Mouse (Mus musculus) heart, adult 2 months (tissue): Measurements from ENCODE around the gene Fam83c. TPM values are rescaled to one million over a fixed set of nuclear protein-coding genes. Genes with fewer than 3 reads are reported as not detected.
A peak's percentile ranks its signal among the peaks of the same experiment; 100 is the strongest.

Experiments
- DNase-seq, 2 experiments: peaks; one replicate each; pipeline ENCODE4 v3.0.0; 2021
- H3K27ac ChIP-seq: fragments of 200-600 bp; 2 replicates; pipeline ENCODE4 v1.8.1; 2022
- H3K27me3 ChIP-seq: fragments of 200-500 bp; 2 replicates; pipeline ENCODE4 v1.6.1; 2012; ENCODE audit warnings: mild to moderate bottlenecking, low read length, inconsistent platforms, mixed read lengths; ENCODE audit not compliant: control insufficient read depth, insufficient read depth
- H3K36me3 ChIP-seq: fragments of 200-500 bp; 2 replicates; pipeline ENCODE4 v1.6.1; 2012; ENCODE audit warnings: low read length, inconsistent platforms; ENCODE audit not compliant: control insufficient read depth, insufficient read depth
- H3K4me1 ChIP-seq: fragments of 200-500 bp; 2 replicates; pipeline ENCODE4 v1.6.1; 2011; ENCODE audit warnings: low read length; ENCODE audit not compliant: control insufficient read depth, insufficient read depth
- H3K4me3 ChIP-seq: fragments of 200-600 bp; 2 replicates; pipeline ENCODE4 v1.8.1; 2022
- H3K79me2 ChIP-seq: fragments of 200-500 bp; replicated peaks from 2 replicates; pipeline ENCODE4 v1.6.1; 2012; ENCODE audit warnings: mild to moderate bottlenecking, inconsistent platforms, low read length, moderate library complexity, mixed read lengths; ENCODE audit not compliant: control insufficient read depth, insufficient read depth
- H3K9ac ChIP-seq: fragments of 200-500 bp; 2 replicates; pipeline ENCODE4 v1.6.1; 2012; ENCODE audit warnings: low read depth, mild to moderate bottlenecking, control low read depth, inconsistent platforms, low read length, mixed read lengths
- CTCF ChIP-seq: fragments of 200-600 bp; IDR thresholded peaks from 2 replicates; pipeline ENCODE4 v1.8.1; 2022; ENCODE audit warnings: antibody characterized with exemption, mild to moderate bottlenecking, moderate library complexity
- EP300 ChIP-seq: fragments of 200-500 bp; IDR thresholded peaks from 2 replicates; pipeline ENCODE4 v1.6.1; 2011; ENCODE audit warnings: low read depth, low read length, control low read depth; ENCODE audit not compliant: insufficient read depth
- POLR2A ChIP-seq: fragments of 200-500 bp; IDR thresholded peaks from 2 replicates; pipeline ENCODE4 v1.6.1; 2011; ENCODE audit warnings: mild to moderate bottlenecking, low read depth, low read length, control low read depth; ENCODE audit not compliant: insufficient read depth
- WGBS: fragments of 180-500 bp; shearing (Covaris S2); methylation state at CpG from one replicate; pipeline ENCODE4 v1.1.7; 2018; 5-methylcytosine and 5-hydroxymethylcytosine counted together
- intact Hi-C: fragments of 180-260 bp; cut with DNase I; formaldehyde crosslinking; loops from one replicate; pipeline ENCODE4 v1.15.1; 2025
- polyA plus RNA-seq: library from polyadenylated mRNA; depleted of rRNA; stranded (reverse); fragments of >200 nt; gene quantifications from 2 replicates; pipeline ENCODE4 v1.2.3, GENCODE M21; 2012
- total RNA-seq, 2 experiments: library from RNA; stranded (reverse); gene quantifications; 2 replicates each; pipeline ENCODE4 v1.2.3; 2021

Fam83c gene
- total and polyA plus RNA-seq, 3 experiments = not detected

- 59% methylated on average over 3 of the region's 3 CpGs for WGBS
These were observed 31.9 kb downstream of the Fam83c start for GRCm38 (mm10) chr2:155802761-155803160.

DNA sequence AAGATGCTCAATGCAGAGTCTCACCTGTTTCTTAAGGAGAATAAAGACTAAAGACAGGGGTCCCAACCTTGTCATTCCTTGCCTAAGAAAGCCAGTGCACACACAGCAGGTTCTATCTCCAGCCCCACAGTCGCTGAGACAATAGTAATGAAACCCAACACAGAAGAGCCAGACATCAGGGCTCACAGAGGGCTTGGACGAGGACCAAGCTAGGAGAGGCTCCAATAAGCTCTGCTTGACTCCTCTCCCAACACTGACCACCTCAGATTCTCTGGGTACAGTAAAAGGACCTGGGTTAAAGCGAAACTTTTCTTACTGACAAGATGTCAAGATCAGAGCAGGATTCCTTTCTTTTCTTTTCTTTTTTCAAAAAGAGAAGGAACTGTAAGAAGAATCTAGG lies 36.0 kb downstream of the Fam83c start:
- H3K36me3 ChIP-seq = no peaks in the 10 kb centered on the region
- no peak for DNase-seq
- no peak overlapping the region for H3K9ac ChIP-seq
- peaks cover 2% of the 10 kb centered on the region; the same call in 1 of the 2 replicates for H3K27me3 ChIP-seq
- H3K79me2 ChIP-seq = no peaks in the 10 kb centered on the region
- H3K4me3 ChIP-seq = no peak overlapping the region
- 49% methylated on average over 3 of the region's 3 CpGs for WGBS
- no peak overlapping the region for H3K27ac ChIP-seq
- intact Hi-C loops = no loop called here
- no peak for TF ChIP-seq CTCF
- no peaks in the 10 kb centered on the region for H3K4me1 ChIP-seq

More at GRCm38 (mm10) chr2:155802761-155803160, 31.9 kb downstream of the Fam83c start:
- intact Hi-C loops = no loop called here
- no peak overlapping the region for H3K27ac ChIP-seq
- H3K4me3 ChIP-seq = no peak overlapping the region
- no peaks in the 10 kb centered on the region for H3K27me3 ChIP-seq
- no peaks in the 10 kb centered on the region for H3K36me3 ChIP-seq
- no peaks in the 10 kb centered on the region for H3K79me2 ChIP-seq
- peaks cover 6% of the 10 kb centered on the region; the same call in 1 of the 2 replicates for H3K4me1 ChIP-seq
- no peak overlapping the region for H3K9ac ChIP-seq
- no peak for TF ChIP-seq POLR2A
- peak; percentile 46 for TF ChIP-seq CTCF
- TF ChIP-seq EP300 = no peak
- DNase-seq = no peak

GRCm38 (mm10) chr2:155794674-155795445 lies 39.8 kb downstream of the Fam83c start:
- TF ChIP-seq EP300 (no peak), POLR2A (no peak), CTCF (no peak)

DNA sequence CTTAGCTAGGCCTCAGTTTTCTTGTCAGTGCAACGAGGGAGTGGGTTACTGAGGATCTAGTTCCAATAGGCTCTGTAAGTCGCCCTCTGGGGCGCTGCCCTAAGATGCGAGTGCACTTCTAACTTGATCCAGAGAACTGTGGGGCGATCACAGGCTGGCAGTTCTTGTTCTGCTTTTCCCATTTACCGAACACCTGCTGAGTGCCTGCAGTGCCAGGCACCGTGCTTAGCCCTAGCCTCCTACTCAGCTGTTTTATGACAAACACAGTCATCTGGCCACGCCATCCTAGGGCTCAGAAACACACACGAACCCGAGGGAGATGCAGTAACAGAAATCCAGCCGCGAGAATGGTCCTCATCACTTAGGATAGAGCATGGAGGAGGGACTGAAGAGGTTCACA lies 41.8 kb downstream of the Fam83c start:
- Histone ChIP-seq H3K27me3 (peaks cover 2% of the 10 kb centered on the region; the same call in 1 of the 2 replicates), H3K4me3 (no peak overlapping the region), H3K4me1 (no peaks in the 10 kb centered on the region), H3K36me3 (no peaks in the 10 kb centered on the region), H3K27ac (no peak overlapping the region), H3K79me2 (no peaks in the 10 kb centered on the region), H3K9ac (no peak overlapping the region)
- intact Hi-C loops = no loop called here
- TF ChIP-seq CTCF (no peak), EP300 (no peak), POLR2A (no peak)
- WGBS = 44% methylated on average over 12 of the region's 12 CpGs
- no peak for DNase-seq

More at GRCm38 (mm10) chr2:155794674-155795445, 39.8 kb downstream of the Fam83c start:
- WGBS = 84% methylated on average over 12 of the region's 12 CpGs
- Histone ChIP-seq H3K79me2 (no peaks in the 10 kb centered on the region), H3K4me3 (no peak overlapping the region), H3K36me3 (no peaks in the 10 kb centered on the region), H3K27ac (no peak overlapping the region), H3K27me3 (peaks cover 2% of the 10 kb centered on the region; the same call in 1 of the 2 replicates), H3K9ac (no peak overlapping the region), H3K4me1 (no peaks in the 10 kb centered on the region)
- no peak for DNase-seq
- intact Hi-C loops = no loop called here

- WGBS = 59% methylated on average over 18 of the region's 18 CpGs
- H3K9ac ChIP-seq = no peak overlapping the region
- DNase-seq = no peak
- no peaks in the 10 kb centered on the region for H3K4me1 ChIP-seq
- TF ChIP-seq POLR2A = no peak
- no peak for TF ChIP-seq EP300
- TF ChIP-seq CTCF = no peak
- no peaks in the 10 kb centered on the region for H3K36me3 ChIP-seq
- H3K79me2 ChIP-seq = no peaks in the 10 kb centered on the region
- H3K27ac ChIP-seq = no peak overlapping the region
- no peak overlapping the region for H3K4me3 ChIP-seq
- no peaks in the 10 kb centered on the region; the same call in 1 of the 2 replicates for H3K27me3 ChIP-seq
- intact Hi-C loops = no loop called here
These were observed 46.4 kb downstream of the Fam83c start for GRCm38 (mm10) chr2:155787949-155788931.

DNA sequence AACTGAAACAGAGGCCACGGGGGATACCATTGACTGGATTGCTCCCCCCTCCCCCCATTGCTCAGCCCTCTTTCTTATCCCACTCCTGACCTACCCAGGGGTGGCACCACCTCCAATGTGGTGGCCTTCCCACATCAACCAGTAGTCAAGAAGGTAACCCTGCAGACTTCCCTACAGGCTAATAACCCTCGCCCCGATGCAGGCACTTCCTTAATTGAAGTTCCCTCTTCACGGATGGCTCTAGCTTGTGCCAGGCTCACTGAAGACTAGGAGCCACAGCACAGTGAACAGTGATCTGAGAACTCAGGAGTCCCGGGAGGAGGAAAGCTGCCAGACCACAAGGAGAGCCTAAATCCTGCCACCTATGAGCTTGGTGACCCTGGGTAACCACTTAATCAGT lies 47.7 kb downstream of the Fam83c start:
- H3K36me3 ChIP-seq = no peaks in the 10 kb centered on the region
- H3K27ac ChIP-seq = no peak overlapping the region
- WGBS = 71% methylated on average over 5 of the region's 5 CpGs
- DNase-seq = no peak
- H3K9ac ChIP-seq = no peak overlapping the region
- H3K79me2 ChIP-seq = no peaks in the 10 kb centered on the region
- no peaks in the 10 kb centered on the region for H3K4me1 ChIP-seq
- H3K4me3 ChIP-seq = no peak overlapping the region
- no peak for TF ChIP-seq CTCF
- TF ChIP-seq POLR2A = no peak
- no peak for TF ChIP-seq EP300
- H3K27me3 ChIP-seq = no peaks in the 10 kb centered on the region; the same call in 1 of the 2 replicates
- intact Hi-C loops = no loop called here
